Mouse (Mus musculus) kidney, postnatal 0 days (tissue): ENCODE data around the gene Cbr1. TPM values are rescaled to one million over a fixed set of nuclear protein-coding genes. Genes with fewer than 3 reads are reported as not detected.

Source experiments
- ATAC-seq: fragments of 200-750 bp; cut with Nextera tagmentation; replicated peaks from 2 replicates; pipeline ENCODE4 v1.8.0; 2017; ENCODE audit warnings: low read depth, moderate number of reproducible peaks, moderate TSS enrichment, moderate library complexity; ENCODE audit not compliant: low FRiP score
- DNase-seq: peaks from one replicate; pipeline ENCODE4 v3.0.0-alpha.2; 2016; ENCODE audit warnings: low spot score
- H3K27ac ChIP-seq: fragments of 300-500 bp; sonication (generic); 2 replicates; pipeline ENCODE4 v1.5.1; 2014; ENCODE audit warnings: mild to moderate bottlenecking
- H3K27me3 ChIP-seq: fragments of 300-500 bp; sonication (generic); 2 replicates; pipeline ENCODE4 v1.6.1; 2014; ENCODE audit warnings: low read length, mixed read lengths; ENCODE audit not compliant: insufficient read depth
- H3K36me3 ChIP-seq: fragments of 300-500 bp; sonication (generic); 2 replicates; pipeline ENCODE4 v1.6.1; 2014; ENCODE audit warnings: low read length, mixed read lengths; ENCODE audit not compliant: insufficient read depth
- H3K4me1 ChIP-seq: fragments of 300-500 bp; sonication (generic); replicated peaks from 2 replicates; pipeline ENCODE4 v1.6.1; 2014; ENCODE audit warnings: antibody characterized with exemption, low read length, mixed read lengths; ENCODE audit not compliant: insufficient read depth
- H3K4me2 ChIP-seq: fragments of 300-500 bp; sonication (generic); 2 replicates; pipeline ENCODE4 v1.6.1; 2014; ENCODE audit warnings: mild to moderate bottlenecking, low read length, moderate library complexity, mixed read lengths
- H3K4me3 ChIP-seq: fragments of 300-500 bp; sonication (generic); replicated peaks from 2 replicates; pipeline ENCODE4 v1.5.1; 2014; ENCODE audit warnings: low read depth, low read length
- H3K9ac ChIP-seq: fragments of 300-500 bp; sonication (generic); 2 replicates; pipeline ENCODE4 v1.6.1; 2014; ENCODE audit warnings: low read depth, low read length
- H3K9me3 ChIP-seq: fragments of 300-500 bp; sonication (generic); replicated peaks from 2 replicates; pipeline ENCODE4 v1.6.1; 2016; ENCODE audit warnings: low read length, inconsistent platforms, mixed read lengths
- CTCF ChIP-seq: IDR thresholded peaks from 2 replicates; pipeline ENCODE4 v1.5.1; 2016; ENCODE audit warnings: antibody characterized with exemption, low read depth, mild to moderate bottlenecking, moderate library complexity
- WGBS: fragments of 180-500 bp; shearing (Covaris S2); extraction: QIAGEN DNeasy Blood & Tissue Kit; methylation state at CpG from one replicate; pipeline ENCODE4 v1.1.7; 2014; 5-methylcytosine and 5-hydroxymethylcytosine counted together
- polyA plus RNA-seq: library from polyadenylated mRNA; unstranded; fragments of >200 nt; fragmentation: Nextera tagmentation; extraction: Ambion mirVana; gene quantifications from 2 replicates; pipeline ENCODE4 v1.2.1, GENCODE M21; 2015

Cbr1 gene
- polyA plus RNA-seq, 1 experiment from 2014 or later = 299 TPM

DNA sequence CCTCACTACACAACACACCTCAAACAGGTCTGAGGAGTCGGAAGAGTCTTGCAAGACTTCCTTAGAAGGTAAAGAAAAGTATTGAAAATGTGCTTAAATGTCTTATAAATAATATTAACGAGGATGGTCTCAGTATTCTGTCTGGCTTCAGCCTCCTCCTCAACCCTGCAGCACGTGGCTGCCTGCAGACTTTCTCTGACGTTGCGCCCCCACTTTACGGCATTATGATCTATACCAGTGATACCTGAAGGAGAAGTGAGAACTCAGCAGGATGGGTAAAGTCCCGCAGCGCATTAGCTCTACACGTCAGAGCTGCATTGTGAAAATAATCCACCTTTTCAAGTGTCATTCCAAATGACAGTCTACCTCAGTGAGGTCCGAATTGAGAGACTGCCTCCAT lies 11.2 kb upstream of the Cbr1 start:
- WGBS = 95% methylated on average over 10 of the region's 10 CpGs
- no peak for TF ChIP-seq CTCF
- H3K4me2 ChIP-seq = no peak overlapping the region
- DNase-seq = no peak
- no peaks in the 10 kb centered on the region for H3K4me1 ChIP-seq
- H3K27me3 ChIP-seq = no peaks in the 10 kb centered on the region
- H3K9me3 ChIP-seq = no peaks in the 10 kb centered on the region
- H3K4me3 ChIP-seq = no peak overlapping the region
- H3K9ac ChIP-seq = no peak overlapping the region
- H3K27ac ChIP-seq = no peak overlapping the region
- H3K36me3 ChIP-seq = peaks cover 4% of the 10 kb centered on the region; the same call in 1 of the 2 replicates
- ATAC-seq = no peak

DNA sequence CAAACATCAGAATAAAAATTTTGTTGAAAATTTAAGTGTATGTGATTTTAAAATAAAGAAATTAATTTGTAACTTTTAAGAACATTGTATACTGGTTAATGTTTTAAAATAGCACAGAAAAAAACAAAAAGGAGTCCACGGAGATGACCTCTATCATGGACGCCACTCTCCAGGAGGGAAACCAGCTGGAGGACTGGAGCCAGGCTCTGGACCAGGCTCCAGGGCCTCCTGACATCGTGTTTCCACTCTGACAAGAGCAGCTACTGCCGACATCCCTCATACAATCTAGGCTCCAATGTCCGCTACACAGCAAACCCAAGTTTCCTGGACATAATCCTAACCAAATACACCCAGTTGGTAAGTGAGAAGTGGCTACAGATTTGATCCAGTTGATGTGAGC lies 9.9 kb upstream of the Cbr1 start:
- Histone ChIP-seq H3K27me3 (no peaks in the 10 kb centered on the region), H3K27ac (no peak overlapping the region), H3K9me3 (no peaks in the 10 kb centered on the region), H3K36me3 (peaks cover 3% of the 10 kb centered on the region; the same call in 1 of the 2 replicates), H3K9ac (no peak overlapping the region), H3K4me1 (no peaks in the 10 kb centered on the region), H3K4me2 (no peak overlapping the region), H3K4me3 (no peak overlapping the region)
- DNase-seq = no peak
- WGBS = 58% methylated on average over 5 of the region's 5 CpGs
- no peak for TF ChIP-seq CTCF
- no peak for ATAC-seq

DNA sequence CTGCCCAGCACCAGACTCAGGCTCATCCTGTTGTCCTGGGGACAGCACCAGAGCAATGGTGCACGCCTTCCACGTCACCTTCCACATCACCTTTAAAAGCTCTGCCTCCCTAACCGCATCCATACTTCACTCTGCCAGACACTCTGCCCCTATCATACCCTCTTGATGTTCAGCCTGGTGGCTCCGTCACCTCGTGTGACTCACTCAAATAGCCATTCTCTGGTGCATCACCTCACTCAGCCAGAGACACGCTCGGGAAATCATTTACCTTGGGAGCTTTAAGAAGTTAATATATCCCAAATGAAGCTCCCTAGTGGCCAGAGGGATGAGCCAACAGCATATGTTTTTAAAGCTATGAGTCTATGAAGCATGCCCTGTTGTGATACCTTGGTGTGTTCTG lies 8.8 kb upstream of the Cbr1 start:
- ATAC-seq = peak; percentile 73
- DNase-seq = no peak
- WGBS = 70% methylated on average over 7 of the region's 7 CpGs

DNA sequence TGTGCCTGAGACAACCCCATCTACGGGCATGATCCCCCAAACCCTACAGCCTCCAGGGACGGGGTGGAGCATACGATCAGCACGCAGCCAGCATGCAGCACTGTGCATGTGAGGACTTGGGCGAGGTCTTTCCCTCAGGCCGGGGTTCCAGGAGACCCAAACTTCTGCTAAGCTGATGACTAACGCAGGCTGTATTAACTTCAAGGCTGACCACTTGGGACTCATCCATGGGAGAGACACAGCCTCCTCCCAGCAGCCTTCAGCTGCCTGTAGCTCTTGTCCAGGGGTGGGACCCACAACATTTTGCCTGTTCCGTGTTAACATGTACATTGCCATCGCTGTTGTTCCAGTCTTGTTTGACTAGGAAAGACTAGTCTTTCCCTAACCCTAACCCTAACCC lies 8.1 kb upstream of the Cbr1 start:
- Histone ChIP-seq H3K4me1 (no peaks in the 10 kb centered on the region), H3K27ac (no peak overlapping the region), H3K4me2 (no peak overlapping the region), H3K4me3 (no peak overlapping the region), H3K9me3 (no peaks in the 10 kb centered on the region), H3K36me3 (peaks cover 3% of the 10 kb centered on the region; the same call in 1 of the 2 replicates), H3K27me3 (no peaks in the 10 kb centered on the region), H3K9ac (no peak overlapping the region)
- WGBS = 93% methylated on average over 9 of the region's 9 CpGs
- no peak for ATAC-seq
- TF ChIP-seq CTCF = no peak
- no peak for DNase-seq

More for the DNA sequence above, 8.8 kb upstream of the Cbr1 start:
- no peak for TF ChIP-seq CTCF
- no peaks in the 10 kb centered on the region for H3K4me1 ChIP-seq
- peaks cover 3% of the 10 kb centered on the region; the same call in 1 of the 2 replicates for H3K36me3 ChIP-seq
- H3K27me3 ChIP-seq = no peaks in the 10 kb centered on the region
- H3K4me2 ChIP-seq = no peak overlapping the region
- no peak overlapping the region for H3K4me3 ChIP-seq
- H3K27ac ChIP-seq = no peak overlapping the region
- no peak overlapping the region for H3K9ac ChIP-seq
- H3K9me3 ChIP-seq = no peaks in the 10 kb centered on the region

DNA sequence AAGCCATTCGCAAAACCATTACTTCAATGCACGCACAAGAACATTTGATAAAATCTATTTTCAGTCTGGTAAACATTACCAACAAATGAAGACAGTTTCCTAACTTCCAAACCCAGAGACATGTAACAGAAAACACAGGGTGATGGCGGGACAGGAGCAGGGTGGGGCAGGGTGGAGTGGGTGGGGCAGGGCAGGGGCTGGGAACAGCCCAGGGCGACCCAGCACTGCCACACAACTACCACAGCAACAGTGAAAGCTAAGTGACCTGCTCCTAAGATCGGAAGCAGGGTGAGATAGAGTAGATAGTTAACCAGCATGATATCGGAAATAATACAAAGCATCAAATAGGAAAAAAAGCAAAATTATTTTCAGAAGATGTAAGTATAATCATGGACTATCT lies 6.2 kb upstream of the Cbr1 start:
- 86% methylated on average over 6 of the region's 6 CpGs for WGBS
- Histone ChIP-seq H3K4me2 (no peak overlapping the region), H3K27ac (no peak overlapping the region)

DNA sequence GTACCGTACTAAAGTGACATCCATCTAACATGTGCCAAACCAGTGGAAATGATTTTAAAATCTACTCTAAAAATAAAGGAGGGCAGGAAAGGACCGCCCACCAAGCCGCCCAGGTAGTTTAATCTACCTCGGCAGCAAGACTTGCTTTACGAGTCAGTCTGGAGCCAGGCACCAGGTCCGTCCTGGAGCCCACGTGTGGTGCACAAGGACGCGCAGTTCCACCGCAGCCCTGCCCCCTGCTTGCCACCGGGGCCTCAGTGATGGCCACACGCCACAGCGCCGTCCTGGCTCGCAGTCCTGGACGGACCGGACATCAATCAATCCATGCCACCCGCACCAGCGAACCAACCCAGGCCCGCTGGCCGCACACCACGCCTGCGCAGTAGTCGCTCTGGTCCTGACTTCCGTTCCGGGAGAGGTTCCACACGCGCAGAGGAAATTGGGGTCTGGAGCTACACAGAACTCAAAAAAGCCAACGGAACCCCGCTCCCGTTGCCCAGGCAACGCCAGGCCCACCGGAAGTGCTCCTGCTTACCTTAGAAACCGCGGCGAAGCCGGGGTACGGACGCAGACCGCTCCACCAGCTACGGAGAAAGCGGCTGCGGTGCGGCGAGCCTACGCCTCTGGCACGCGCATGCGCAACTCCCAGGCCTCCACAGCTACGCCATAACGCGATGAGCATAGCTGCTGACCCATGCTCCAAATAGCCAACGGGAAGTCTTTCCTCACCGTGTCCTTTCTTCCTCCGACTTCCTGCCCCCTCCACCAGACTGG lies 2.0 kb upstream of the Cbr1 start, which contains the start of gene Setd4:
Gene Setd4 (minus strand): TSS at position 625 of the 774 bp plus-strand sequence.
- peak within 1 kb of the TSS; percentile 95 for H3K27ac ChIP-seq
- H3K27me3 ChIP-seq = no peaks in the 10 kb centered on the region
- H3K9me3 ChIP-seq = no peaks in the 10 kb centered on the region
- H3K4me2 ChIP-seq = peak within 1 kb of the TSS; percentile 85
- ATAC-seq (peak; percentile 88), DNase-seq (peak; percentile 94)
- H3K36me3 ChIP-seq = no peaks in the 10 kb centered on the region
- under 1% methylated on average over 55 of the region's 55 CpGs for WGBS
- peak within 1 kb of the TSS; percentile 53 for H3K4me3 ChIP-seq
- H3K9ac ChIP-seq = peak within 1 kb of the TSS; percentile 71
- peak; percentile 41; the same call in 1 of the 2 replicates for TF ChIP-seq CTCF
- H3K4me1 ChIP-seq = 0 out of 2 replicates have a peak, but pooled peaks cover 7% of the 10 kb centered on the region

More for the DNA sequence above, 6.2 kb upstream of the Cbr1 start:
- Histone ChIP-seq H3K27me3 (no peaks in the 10 kb centered on the region), H3K9ac (no peak overlapping the region), H3K4me3 (no peak overlapping the region), H3K9me3 (no peaks in the 10 kb centered on the region), H3K4me1 (no peaks in the 10 kb centered on the region), H3K36me3 (no peaks in the 10 kb centered on the region; the same call in 1 of the 2 replicates)
- ATAC-seq (no peak), DNase-seq (no peak)
- no peak for TF ChIP-seq CTCF
